Mouse (Mus musculus) thymus, adult 2 months (tissue): ENCODE measurements at regions not wholly inside any gene's neighbourhood (a gene's known extent, or its start where the extent isn't known, plus 50 kb on each side); places are given as distances from the start of the nearest gene placed in this dataset.

Source experiments
- CTCF ChIP-seq: fragments of 200-500 bp; IDR thresholded peaks from 2 replicates; pipeline ENCODE4 v1.5.1; 2012; ENCODE audit warnings: mild to moderate bottlenecking, control low read depth, low read length, moderate library complexity, borderline replicate concordance; ENCODE audit not compliant: control insufficient read depth, poor library complexity, insufficient read depth; ENCODE audit errors: extremely low read depth
- POLR2A ChIP-seq: fragments of 200-500 bp; IDR thresholded peaks from 2 replicates; pipeline ENCODE4 v1.6.1; 2012; ENCODE audit warnings: mild to moderate bottlenecking, low read length, control low read depth, moderate library complexity; ENCODE audit not compliant: control insufficient read depth, poor library complexity, insufficient read depth; ENCODE audit errors: extremely low read depth

- no peak for TF ChIP-seq CTCF
- no peak for TF ChIP-seq POLR2A
These were observed 482.1 kb upstream of the Kcnab2 start for GRCm38 (mm10) chr4:152959627-152960230.
